Mouse (Mus musculus): Measurements from ENCODE around the gene Otud7b. TPM values are rescaled to one million over a fixed set of nuclear protein-coding genes. Genes with fewer than 3 reads are reported as not detected.

Otud7b gene
- polyA plus RNA-seq, 1 experiment from 2014 or later: 14.9 TPM

DNA sequence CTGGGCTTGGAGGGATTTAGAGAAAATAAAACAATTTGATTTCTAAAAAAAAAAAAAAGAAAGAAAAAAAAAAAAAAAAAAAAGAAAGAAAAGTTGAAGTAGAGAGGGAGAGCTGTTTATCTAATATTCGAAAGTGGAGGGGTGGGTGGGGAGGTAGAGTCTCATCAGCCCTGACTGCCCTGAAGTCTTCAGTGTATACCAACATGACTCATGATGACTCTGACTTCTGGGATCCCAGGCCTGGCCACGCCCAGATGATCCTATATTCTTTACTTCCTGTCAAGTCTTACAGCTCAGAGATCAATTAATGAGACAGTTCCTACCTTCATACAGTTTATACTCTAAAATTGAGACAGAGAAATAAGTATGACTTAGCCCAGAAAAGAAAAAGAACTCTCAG lies 17.1 kb upstream of the Otud7b start:
- no peak overlapping the region for H3K9ac ChIP-seq
- no peak overlapping the region for H3K27ac ChIP-seq (replicated peaks)
- H3K4me3 ChIP-seq: no peak overlapping the region
- no peaks in the 10 kb centered on the region; the same call in 1 of the 2 replicates for H3K4me1 ChIP-seq
- H3K9me3 ChIP-seq: peaks cover 4% of the 10 kb centered on the region; the same call in 1 of the 2 replicates
- no peaks in the 10 kb centered on the region for H3K36me3 ChIP-seq
- peak; percentile 74; the same call in 1 of the 2 replicates for ATAC-seq (ENCODE audit: extremely low read depth, insufficient number of reproducible peaks, low FRiP score, low TSS enrichment)
- 60% methylated on average over 2 of the region's 2 CpGs for WGBS
- no peak overlapping the region for H3K4me2 ChIP-seq
- no peaks in the 10 kb centered on the region for H3K27me3 ChIP-seq (replicated peaks)

GRCm38 (mm10) chr3:96087801-96088200 lies 16.5 kb upstream of the Otud7b start:
- ATAC-seq (ENCODE audit: extremely low read depth, insufficient number of reproducible peaks, low FRiP score, low TSS enrichment): no peak
- no peak overlapping the region for H3K9ac ChIP-seq
- H3K4me2 ChIP-seq: no peak overlapping the region
- WGBS: 79% methylated on average over 4 of the region's 4 CpGs
- H3K4me1 ChIP-seq: no peaks in the 10 kb centered on the region; the same call in 1 of the 2 replicates
- H3K36me3 ChIP-seq: no peaks in the 10 kb centered on the region
- H3K9me3 ChIP-seq: peaks cover 4% of the 10 kb centered on the region; the same call in 1 of the 2 replicates
- no peaks in the 10 kb centered on the region for H3K27me3 ChIP-seq (replicated peaks)
- H3K27ac ChIP-seq (replicated peaks): no peak overlapping the region
- no peak overlapping the region for H3K4me3 ChIP-seq

- H3K4me1 ChIP-seq: peaks cover 14% of the 10 kb centered on the region
- H3K27ac ChIP-seq (replicated peaks): no peak overlapping the region
- H3K4me2 ChIP-seq: no peak overlapping the region
- H3K36me3 ChIP-seq: no peaks in the 10 kb centered on the region
- no peak overlapping the region for H3K9ac ChIP-seq
- H3K4me3 ChIP-seq: no peak overlapping the region
- ATAC-seq (ENCODE audit: extremely low read depth, insufficient number of reproducible peaks, low FRiP score, low TSS enrichment): no peak
- H3K9me3 ChIP-seq: no peaks in the 10 kb centered on the region
- H3K27me3 ChIP-seq (replicated peaks): no peaks in the 10 kb centered on the region
- WGBS: 46% methylated on average over 2 of the region's 2 CpGs
Measured at GRCm38 (mm10) chr3:96089882-96090489, 14.3 kb upstream of the Otud7b start.

GRCm38 (mm10) chr3:96091146-96091545 lies 13.2 kb upstream of the Otud7b start:
- 71% methylated on average over 2 of the region's 2 CpGs for WGBS
- Histone ChIP-seq H3K36me3 (no peaks in the 10 kb centered on the region), H3K4me3 (no peak overlapping the region), H3K27me3 (replicated peaks) (no peaks in the 10 kb centered on the region), H3K27ac (replicated peaks) (no peak overlapping the region), H3K9ac (no peak overlapping the region), H3K4me2 (no peak overlapping the region), H3K9me3 (no peaks in the 10 kb centered on the region), H3K4me1 (peaks cover 14% of the 10 kb centered on the region)
- ATAC-seq (ENCODE audit: extremely low read depth, insufficient number of reproducible peaks, low FRiP score, low TSS enrichment): no peak

DNA sequence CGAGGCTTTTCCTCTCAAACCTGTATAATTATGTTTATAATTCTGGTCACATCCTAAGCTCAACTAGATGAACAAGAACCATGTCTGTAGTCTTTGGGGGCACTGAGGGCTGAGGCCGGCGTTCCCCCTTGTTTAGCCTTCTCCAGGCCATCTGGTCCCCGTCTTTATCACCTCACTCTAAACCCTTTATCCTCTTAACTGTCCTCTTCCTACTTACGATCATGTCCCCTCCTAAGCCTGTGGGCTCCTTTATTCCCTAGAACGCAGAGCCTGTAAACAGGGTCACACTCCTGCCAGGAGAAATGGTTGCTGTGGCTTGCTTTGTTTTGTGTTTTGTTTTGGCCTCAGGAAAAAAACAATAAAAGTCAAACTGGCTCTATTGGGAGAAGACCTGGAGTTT lies 12.4 kb upstream of the Otud7b start:
- Histone ChIP-seq H3K27me3 (replicated peaks) (no peaks in the 10 kb centered on the region), H3K27ac (replicated peaks) (no peak overlapping the region), H3K4me2 (no peak overlapping the region), H3K9ac (no peak overlapping the region), H3K4me1 (peaks cover 14% of the 10 kb centered on the region), H3K9me3 (no peaks in the 10 kb centered on the region), H3K4me3 (no peak overlapping the region), H3K36me3 (no peaks in the 10 kb centered on the region)
- ATAC-seq (ENCODE audit: extremely low read depth, insufficient number of reproducible peaks, low FRiP score, low TSS enrichment): no peak
- WGBS: 55% methylated on average over 6 of the region's 6 CpGs

GRCm38 (mm10) chr3:96093509-96093908 lies 10.8 kb upstream of the Otud7b start:
- Histone ChIP-seq H3K27me3 (replicated peaks) (no peaks in the 10 kb centered on the region), H3K27ac (replicated peaks) (peak overlapping the region; percentile 48), H3K4me2 (peak overlapping the region; percentile 66), H3K9me3 (no peaks in the 10 kb centered on the region), H3K4me3 (peak overlapping the region; percentile 34), H3K9ac (peak overlapping the region; percentile 58), H3K4me1 (peaks cover 20% of the 10 kb centered on the region), H3K36me3 (no peaks in the 10 kb centered on the region)
- ATAC-seq (ENCODE audit: extremely low read depth, insufficient number of reproducible peaks, low FRiP score, low TSS enrichment): no peak
- WGBS: 40% methylated on average over 13 of the region's 13 CpGs

DNA sequence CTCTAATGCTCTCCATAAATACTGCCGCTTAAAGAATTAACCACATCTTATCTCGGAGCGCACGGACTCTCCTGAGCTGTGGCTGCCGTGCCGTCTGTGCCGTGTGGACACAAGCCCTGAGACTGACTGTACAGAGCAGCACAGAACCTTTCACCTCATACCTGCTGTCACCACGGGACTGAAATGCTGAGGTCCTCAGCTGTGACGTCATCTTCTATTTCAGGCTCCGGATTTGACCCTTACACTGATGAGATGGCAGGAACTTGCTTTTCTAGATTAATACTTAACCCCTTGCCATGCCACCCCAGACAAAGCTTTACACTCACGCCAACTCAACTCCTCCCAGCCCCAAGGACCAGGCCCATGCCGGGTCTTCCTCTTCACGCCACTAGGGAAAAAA lies 10.1 kb upstream of the Otud7b start:
- Histone ChIP-seq H3K9me3 (no peaks in the 10 kb centered on the region), H3K4me3 (peak overlapping the region; percentile 34), H3K27ac (replicated peaks) (peak overlapping the region; percentile 48; the same call in 1 of the 2 replicates), H3K36me3 (no peaks in the 10 kb centered on the region), H3K9ac (peak overlapping the region; percentile 58), H3K4me2 (peak overlapping the region; percentile 66), H3K27me3 (replicated peaks) (no peaks in the 10 kb centered on the region), H3K4me1 (peaks cover 26% of the 10 kb centered on the region)
- WGBS: 25% methylated on average over 13 of the region's 13 CpGs
- ATAC-seq (ENCODE audit: extremely low read depth, insufficient number of reproducible peaks, low FRiP score, low TSS enrichment): no peak; the same call in 1 of the 2 replicates

GRCm38 (mm10) chr3:96098168-96098567 lies 6.2 kb upstream of the Otud7b start:
- no peak for ATAC-seq (ENCODE audit: extremely low read depth, insufficient number of reproducible peaks, low FRiP score, low TSS enrichment)
- WGBS: 63% methylated on average over 4 of the region's 4 CpGs
- Histone ChIP-seq H3K4me2 (no peak overlapping the region), H3K27me3 (replicated peaks) (no peaks in the 10 kb centered on the region), H3K9me3 (no peaks in the 10 kb centered on the region), H3K4me3 (no peak overlapping the region), H3K9ac (no peak overlapping the region), H3K27ac (replicated peaks) (no peak overlapping the region), H3K4me1 (peaks cover 37% of the 10 kb centered on the region), H3K36me3 (no peaks in the 10 kb centered on the region)

GRCm38 (mm10) chr3:96098616-96099267 lies 5.6 kb upstream of the Otud7b start:
- Histone ChIP-seq H3K27me3 (replicated peaks) (no peaks in the 10 kb centered on the region), H3K4me2 (no peak overlapping the region), H3K36me3 (no peaks in the 10 kb centered on the region), H3K9ac (no peak overlapping the region), H3K27ac (replicated peaks) (no peak overlapping the region), H3K9me3 (no peaks in the 10 kb centered on the region), H3K4me1 (peaks cover 37% of the 10 kb centered on the region), H3K4me3 (no peak overlapping the region)
- ATAC-seq (ENCODE audit: extremely low read depth, insufficient number of reproducible peaks, low FRiP score, low TSS enrichment): no peak
- WGBS: 37% methylated on average over 7 of the region's 7 CpGs

- Histone ChIP-seq H3K9me3 (no peaks in the 10 kb centered on the region), H3K4me1 (peaks cover 51% of the 10 kb centered on the region), H3K4me3 (peak overlapping the region; percentile 37), H3K36me3 (no peaks in the 10 kb centered on the region), H3K27me3 (replicated peaks) (no peaks in the 10 kb centered on the region), H3K9ac (peak overlapping the region; percentile 66), H3K4me2 (peak overlapping the region; percentile 64), H3K27ac (replicated peaks) (no peak overlapping the region)
- no peak; the same call in 1 of the 2 replicates for ATAC-seq (ENCODE audit: extremely low read depth, insufficient number of reproducible peaks, low FRiP score, low TSS enrichment)
- 20% methylated on average over 14 of the region's 14 CpGs for WGBS
Measured at GRCm38 (mm10) chr3:96102100-96102872, 2.0 kb upstream of the Otud7b start.

- peaks cover 52% of the 10 kb centered on the region for H3K4me1 ChIP-seq
- under 1% methylated on average over 8 of the region's 8 CpGs for WGBS
- no peak for ATAC-seq (ENCODE audit: extremely low read depth, insufficient number of reproducible peaks, low FRiP score, low TSS enrichment)
Measured at GRCm38 (mm10) chr3:96103901-96104260, 446 bp upstream of the Otud7b start.

More at GRCm38 (mm10) chr3:96103901-96104260, 446 bp upstream of the Otud7b start:
- H3K27me3 ChIP-seq (replicated peaks): no peaks in the 10 kb centered on the region
- peak overlapping the region; percentile 93 for H3K9ac ChIP-seq
- peak overlapping the region; percentile 93 for H3K4me3 ChIP-seq
- H3K36me3 ChIP-seq: peaks cover 7% of the 10 kb centered on the region; the same call in 1 of the 2 replicates
- H3K27ac ChIP-seq (replicated peaks): peak overlapping the region; percentile 96
- peak overlapping the region; percentile 89 for H3K4me2 ChIP-seq
- no peaks in the 10 kb centered on the region for H3K9me3 ChIP-seq

Measured in heart, embryonic 13.5 days (tissue).